Mouse (Mus musculus): Measurements from ENCODE around the gene Tmem40.

- no peak for TF ChIP-seq CTCF (IDR thresholded peaks at IDR 0.05; ENCODE audit: low read depth, low read length)
- no peak for TF ChIP-seq POLR2A (IDR thresholded peaks at IDR 0.05; ENCODE audit: extremely low read depth, insufficient read depth, low read length)
These were observed 6.0 kb upstream of the Tmem40 start for GRCm38 (mm10) chr6:115768207-115768606.
